Mouse (Mus musculus): ENCODE measurements around the gene Tmem160.

Gene Tmem160

GRCm38 (mm10) chr7:16452587-16453073, at the start of gene Tmem160:
Tmem160 (plus strand) TSS chr7:16452779.
- DNase-seq: peak; percentile 97

GRCm38 (mm10) chr7:16402968-16403948, 49.3 kb upstream of the Tmem160 start:
- DNase-seq: peak; percentile 35

- peak; percentile 35 for DNase-seq
Measured at GRCm38 (mm10) chr7:16404315-16405072, 48.1 kb upstream of the Tmem160 start.

GRCm38 (mm10) chr7:16405073-16405455, 47.5 kb upstream of the Tmem160 start:
- DNase-seq: peak; percentile 81

GRCm38 (mm10) chr7:16405516-16406351, 46.8 kb upstream of the Tmem160 start:
- DNase-seq: peak; percentile 76

- DNase-seq: no peak
Measured at GRCm38 (mm10) chr7:16406978-16407377, 45.6 kb upstream of the Tmem160 start.

GRCm38 (mm10) chr7:16411100-16411499, 41.5 kb upstream of the Tmem160 start:
- DNase-seq: no peak

GRCm38 (mm10) chr7:16412220-16412896, 40.2 kb upstream of the Tmem160 start:
- no peak for DNase-seq

- no peak for DNase-seq
Measured at GRCm38 (mm10) chr7:16412930-16413329, 39.6 kb upstream of the Tmem160 start.

GRCm38 (mm10) chr7:16415426-16415825, 37.2 kb upstream of the Tmem160 start:
- peak; percentile 76 for DNase-seq

GRCm38 (mm10) chr7:16417141-16417771, 35.3 kb upstream of the Tmem160 start:
- DNase-seq: peak; percentile 92

- DNase-seq: no peak
Measured at GRCm38 (mm10) chr7:16418713-16419112, 33.9 kb upstream of the Tmem160 start.

GRCm38 (mm10) chr7:16420493-16421118, 32.0 kb upstream of the Tmem160 start:
- peak; percentile 51 for DNase-seq

GRCm38 (mm10) chr7:16422222-16422856, 30.2 kb upstream of the Tmem160 start:
- DNase-seq: peak; percentile 62

- DNase-seq: no peak
Measured at GRCm38 (mm10) chr7:16423731-16424130, 28.8 kb upstream of the Tmem160 start.

GRCm38 (mm10) chr7:16425721-16426120, 26.9 kb upstream of the Tmem160 start:
- no peak for DNase-seq

GRCm38 (mm10) chr7:16426129-16426729, 26.4 kb upstream of the Tmem160 start:
- DNase-seq: peak; percentile 88

- no peak for DNase-seq
Measured at GRCm38 (mm10) chr7:16433352-16433971, 19.1 kb upstream of the Tmem160 start.

- DNase-seq: no peak
Measured at GRCm38 (mm10) chr7:16435088-16435487, 17.5 kb upstream of the Tmem160 start.
